Mouse (Mus musculus): ENCODE results near the gene Ugt1a5.

DNA sequence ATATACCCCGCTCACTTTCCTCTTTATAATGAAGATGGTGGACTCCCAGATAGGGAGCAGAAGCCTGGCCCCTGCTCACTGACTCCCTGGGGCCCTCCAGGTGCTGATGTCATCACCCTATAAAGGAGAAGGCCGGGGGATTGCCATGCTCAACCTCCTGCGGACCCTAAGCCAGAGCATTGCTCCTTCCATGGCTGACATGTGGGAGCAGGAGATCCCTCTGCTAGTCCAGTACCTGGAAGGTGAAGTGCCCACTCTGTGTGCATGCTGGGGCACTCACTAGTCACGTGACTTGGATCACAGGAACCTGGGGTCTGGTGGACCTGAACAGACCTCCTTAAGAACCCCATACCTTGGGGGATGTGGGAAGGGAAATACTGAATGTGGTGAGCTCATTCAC, 74.8 kb downstream of the Ugt1a5 start:
- TF ChIP-seq FLI1 (IDR thresholded peaks at IDR 0.05; ENCODE audit: low read length) (no peak; the same call in 1 of the 2 replicates), GATA1 (IDR thresholded peaks at IDR 0.05; ENCODE audit: borderline replicate concordance, low read length) (no peak)

Measured in megakaryocyte, embryonic 14.5 days (primary cell).